13 mouse cellular contexts compared by ENCODE assay signal in genomic region chr1:20190444-20190843, GRCm38 (mm10).
DNase-seq lines count a peak whose midpoint lies in the region; ATAC-seq and TF ChIP-seq lines count a peak whose summit lies in the region.
"Had no signal": no experiment of that assay in that cellular context is flagged by ENCODE, and none has a peak within 500 bp of the region (broad histone marks: within the 10 kb centered on the region; RNA-seq: fewer than 3 reads in every experiment).

No protein-coding gene starts in this region.

- peak; percentile 22 for DNase-seq in kidney, postnatal 0 days (ENCODE audit: low spot score)
- DNase-seq in kidney, adult 8-10 months: no peak
- peak; percentile 6 for DNase-seq in forebrain, postnatal 0 days
- DNase-seq in midbrain, embryonic 10.5 days (ENCODE audit: low spot score): peak; percentile 21
- no peak for DNase-seq in left cerebral cortex, adult 11 months (ENCODE audit: low spot score)
- DNase-seq in thymus, postnatal 10 days (ENCODE audit: low spot score in 2 of 2): no peak
- DNase-seq: heart, postnatal 4 days; kidney, postnatal 14 days; liver, embryonic 13.5 days had no signal

- no peak overlapping the region for H3K27ac ChIP-seq in kidney, postnatal 0 days
- no peak overlapping the region for H3K27ac ChIP-seq in forebrain, postnatal 0 days (ENCODE audit: low read depth, low read length)
- no peak overlapping the region for H3K27ac ChIP-seq in midbrain, embryonic 10.5 days (replicated peaks)
- no peak overlapping the region for H3K27ac ChIP-seq in neural tube, embryonic 14.5 days (ENCODE audit: low read depth, low read length)
- H3K27ac ChIP-seq: liver, embryonic 13.5 days; macrophage had no signal

- no peaks in the 10 kb centered on the region for H3K27me3 ChIP-seq in kidney, postnatal 0 days (ENCODE audit: insufficient read depth, low read length)
- H3K27me3 ChIP-seq in forebrain, postnatal 0 days (ENCODE audit: insufficient read depth, low read length): no peaks in the 10 kb centered on the region
- peaks cover 28% of the 10 kb centered on the region for H3K27me3 ChIP-seq in midbrain, embryonic 10.5 days (ENCODE audit: low read depth, poor library complexity, severe bottlenecking)
- no peaks in the 10 kb centered on the region for H3K27me3 ChIP-seq in neural tube, embryonic 14.5 days (ENCODE audit: control insufficient read depth, insufficient read depth, low read length)
- H3K27me3 ChIP-seq: liver, embryonic 13.5 days had no signal

- no peak overlapping the region for H3K4me3 ChIP-seq in kidney, postnatal 0 days (replicated peaks; ENCODE audit: low read depth, low read length)
- H3K4me3 ChIP-seq in forebrain, postnatal 0 days (ENCODE audit: low read depth, low read length): no peak overlapping the region
- H3K4me3 ChIP-seq in midbrain, embryonic 10.5 days: no peak overlapping the region
- H3K4me3 ChIP-seq in neural tube, embryonic 14.5 days (ENCODE audit: low read depth, low read length): no peak overlapping the region
- H3K4me3 ChIP-seq: liver, embryonic 13.5 days had no signal

- TF ChIP-seq CTCF in kidney, postnatal 0 days (IDR thresholded peaks at IDR 0.05; ENCODE audit: low read depth): no peak
- no peak for TF ChIP-seq CTCF in forebrain, postnatal 0 days (IDR thresholded peaks at IDR 0.05; ENCODE audit: low read depth)

- H3K36me3 ChIP-seq in kidney, postnatal 0 days (ENCODE audit: insufficient read depth, low read length): no peaks in the 10 kb centered on the region
- H3K36me3 ChIP-seq in forebrain, postnatal 0 days (ENCODE audit: insufficient read depth): no peaks in the 10 kb centered on the region
- no peaks in the 10 kb centered on the region for H3K36me3 ChIP-seq in midbrain, embryonic 10.5 days
- no peaks in the 10 kb centered on the region for H3K36me3 ChIP-seq in neural tube, embryonic 14.5 days (ENCODE audit: control insufficient read depth, insufficient read depth, low read length)
- H3K36me3 ChIP-seq: liver, embryonic 13.5 days had no signal

- no peak for ATAC-seq in kidney, postnatal 0 days (replicated peaks; ENCODE audit: low FRiP score, low read depth)
- no peak; the same call in 1 of the 2 replicates for ATAC-seq in forebrain, postnatal 0 days
- ATAC-seq in neural tube, embryonic 14.5 days (ENCODE audit: low read depth): 0 out of 2 replicates have a peak, but pooled peaks have one; percentile 21
- ATAC-seq in megakaryocyte-erythroid progenitor cell, adult 5-6 weeks (replicated peaks; ENCODE audit: low FRiP score, low TSS enrichment, poor library complexity, severe bottlenecking): no peak
- ATAC-seq: CD4-positive, CD25-positive, alpha-beta regulatory T cell, adult 4 months had no signal

- H3K9ac ChIP-seq in kidney, postnatal 0 days (ENCODE audit: low read depth, low read length): no peak overlapping the region
- H3K9ac ChIP-seq in forebrain, postnatal 0 days: no peak overlapping the region
- H3K9ac ChIP-seq in neural tube, embryonic 14.5 days (replicated peaks; ENCODE audit: low read depth, low read length): no peak overlapping the region
- H3K9ac ChIP-seq: liver, embryonic 13.5 days had no signal

- H3K4me2 ChIP-seq in kidney, postnatal 0 days (ENCODE audit: low read length): no peak overlapping the region
- no peak overlapping the region for H3K4me2 ChIP-seq in forebrain, postnatal 0 days (ENCODE audit: low read depth)
- no peak overlapping the region; the same call in 1 of the 2 replicates for H3K4me2 ChIP-seq in neural tube, embryonic 14.5 days (ENCODE audit: low read depth, low read length)
- H3K4me2 ChIP-seq: liver, embryonic 13.5 days had no signal

- H3K9me3 ChIP-seq in kidney, postnatal 0 days (replicated peaks; ENCODE audit: low read length): no peaks in the 10 kb centered on the region
- no peaks in the 10 kb centered on the region for H3K9me3 ChIP-seq in forebrain, postnatal 0 days (ENCODE audit: low read length)
- H3K9me3 ChIP-seq in midbrain, embryonic 10.5 days (replicated peaks): no peaks in the 10 kb centered on the region
- H3K9me3 ChIP-seq in neural tube, embryonic 14.5 days (ENCODE audit: control insufficient read depth, low read length): no peaks in the 10 kb centered on the region
- H3K9me3 ChIP-seq: liver, embryonic 13.5 days had no signal

- 35% methylated on average over 9 of the region's 9 CpGs for WGBS in kidney, postnatal 0 days
- 15% methylated on average over 9 of the region's 9 CpGs for WGBS in forebrain, postnatal 0 days
- 44% methylated on average over 9 of the region's 9 CpGs for WGBS in midbrain, embryonic 10.5 days
- 13% methylated on average over 9 of the region's 9 CpGs for WGBS in neural tube, embryonic 14.5 days

- H3K4me1 ChIP-seq in kidney, postnatal 0 days (replicated peaks; ENCODE audit: insufficient read depth, low read length): no peaks in the 10 kb centered on the region
- no peaks in the 10 kb centered on the region for H3K4me1 ChIP-seq in forebrain, postnatal 0 days (ENCODE audit: insufficient read depth)
- H3K4me1 ChIP-seq in midbrain, embryonic 10.5 days: peaks cover 7% of the 10 kb centered on the region; the same call in 1 of the 2 replicates
- no peaks in the 10 kb centered on the region for H3K4me1 ChIP-seq in neural tube, embryonic 14.5 days (ENCODE audit: control insufficient read depth, insufficient read depth, low read length)
- H3K4me1 ChIP-seq: liver, embryonic 13.5 days had no signal

Comparison
In these comparisons a context has a peak if more than half of its experiments do, and no peak if none do; other contexts are left out.
1. DNase-seq: peak in kidney, postnatal 0 days (single experiment), forebrain, postnatal 0 days (single experiment) and midbrain, embryonic 10.5 days (single experiment); none in kidney, adult 8-10 months (0 of 2), left cerebral cortex, adult 11 months (single experiment) and thymus, postnatal 10 days (0 of 2).